Comparison of ENCODE assay signal across 10 mouse cellular contexts in genomic region chr14:48664841-48665815, GRCm38 (mm10). TPM values are rescaled to one million over a fixed set of nuclear protein-coding genes. Genes with fewer than 3 reads are reported as not detected.
A peak's percentile ranks its signal among the peaks of the same experiment; 100 is the strongest.
DNase-seq lines count a peak whose midpoint lies in the region; ATAC-seq and TF ChIP-seq lines count a peak whose summit lies in the region.
"Had no signal": no experiment of that assay in that cellular context is flagged by ENCODE, and none has a peak within 500 bp of the region (broad histone marks: within the 10 kb centered on the region; RNA-seq: fewer than 3 reads in every experiment).

No protein-coding gene starts in this region.

- no peak overlapping the region for H3K9ac ChIP-seq in heart, adult 2 months (ENCODE audit: low read depth, low read length)
- H3K9ac ChIP-seq in forebrain, postnatal 0 days: no peak overlapping the region
- H3K9ac ChIP-seq in limb, embryonic 14.5 days (ENCODE audit: low read depth, low read length, severe bottlenecking): no peak overlapping the region

- H3K27ac ChIP-seq in heart, adult 2 months: no peak overlapping the region
- H3K27ac ChIP-seq in forebrain, postnatal 0 days (ENCODE audit: low read depth, low read length): no peak overlapping the region
- no peak overlapping the region for H3K27ac ChIP-seq in limb, embryonic 14.5 days (replicated peaks; ENCODE audit: low read depth, low read length)

- peaks cover 38% of the 10 kb centered on the region for H3K27me3 ChIP-seq in heart, adult 2 months (ENCODE audit: control insufficient read depth, insufficient read depth, low read length)
- peaks cover 60% of the 10 kb centered on the region for H3K27me3 ChIP-seq in forebrain, postnatal 0 days (ENCODE audit: insufficient read depth, low read length)
- H3K27me3 ChIP-seq in limb, embryonic 14.5 days (ENCODE audit: control insufficient read depth, insufficient read depth, low read length): peaks cover 98% of the 10 kb centered on the region

- no peak for TF ChIP-seq EP300 in heart, adult 2 months (IDR thresholded peaks at IDR 0.05; ENCODE audit: insufficient read depth, low read depth, low read length)

- no peak for ATAC-seq in forebrain, postnatal 0 days
- no peak for ATAC-seq in limb, embryonic 14.5 days (ENCODE audit: low FRiP score, low read depth)

- peak overlapping the region; percentile 6; the same call in 1 of the 2 replicates for H3K4me2 ChIP-seq in forebrain, postnatal 0 days (ENCODE audit: low read depth)
- H3K4me2 ChIP-seq in limb, embryonic 14.5 days (replicated peaks; ENCODE audit: low read depth, low read length, severe bottlenecking): no peak overlapping the region

- H3K36me3 ChIP-seq in heart, adult 2 months (ENCODE audit: control insufficient read depth, insufficient read depth, low read length): no peaks in the 10 kb centered on the region
- H3K36me3 ChIP-seq in forebrain, postnatal 0 days (ENCODE audit: insufficient read depth): no peaks in the 10 kb centered on the region
- H3K36me3 ChIP-seq in limb, embryonic 14.5 days (ENCODE audit: control insufficient read depth, insufficient read depth, low read length): no peaks in the 10 kb centered on the region
- H3K36me3 ChIP-seq: G1E had no signal

- peak; percentile 27 to 53 for DNase-seq in heart, adult 2 months
- DNase-seq in heart, postnatal 25 days (ENCODE audit: low spot score): no peak
- peak; percentile 80 for DNase-seq in brain, embryonic 14.5 days (ENCODE audit: low read depth)
- peak; percentile 64 for DNase-seq in forebrain, postnatal 0 days
- no peak for DNase-seq in limb, embryonic 14.5 days (ENCODE audit: low spot score)
- no peak for DNase-seq in layer of hippocampus, postnatal 10 days (ENCODE audit: low spot score in 2 of 2)
- DNase-seq in natural killer cell, adult 2 months (ENCODE audit: low spot score in 2 of 2): no peak
- DNase-seq in T-cell, adult 2 months (ENCODE audit: low spot score): no peak

- H3K9me3 ChIP-seq in forebrain, postnatal 0 days (ENCODE audit: low read length): no peaks in the 10 kb centered on the region
- H3K9me3 ChIP-seq in limb, embryonic 14.5 days (ENCODE audit: control insufficient read depth, low read length): no peaks in the 10 kb centered on the region
- H3K9me3 ChIP-seq: G1E had no signal

- no peaks in the 10 kb centered on the region for H3K79me2 ChIP-seq in heart, adult 2 months (replicated peaks; ENCODE audit: control insufficient read depth, insufficient read depth, low read length)

- no peak for TF ChIP-seq CTCF in heart, adult 2 months (IDR thresholded peaks at IDR 0.05)
- no peak for TF ChIP-seq CTCF in brain, embryonic 14.5 days (IDR thresholded peaks at IDR 0.05; ENCODE audit: borderline replicate concordance, extremely low read depth, insufficient read depth, insufficient read length)
- TF ChIP-seq CTCF in forebrain, postnatal 0 days (IDR thresholded peaks at IDR 0.05; ENCODE audit: low read depth): no peak

- TF ChIP-seq POLR2A in heart, adult 2 months (IDR thresholded peaks at IDR 0.05; ENCODE audit: insufficient read depth, low read depth, low read length): no peak
- no peak for TF ChIP-seq POLR2A in brain, embryonic 14.5 days (IDR thresholded peaks at IDR 0.05; ENCODE audit: borderline replicate concordance, extremely low read depth, insufficient read depth, insufficient read length, poor library complexity, severe bottlenecking)
- no peak for TF ChIP-seq POLR2A in limb, embryonic 14.5 days (IDR thresholded peaks at IDR 0.05; ENCODE audit: borderline replicate concordance, extremely low read depth, insufficient read depth, insufficient read length)

- H3K4me3 ChIP-seq in heart, adult 2 months: peak overlapping the region; percentile 22
- H3K4me3 ChIP-seq in forebrain, postnatal 0 days (ENCODE audit: low read depth, low read length): peak overlapping the region; percentile 16; the same call in 1 of the 2 replicates
- peak overlapping the region; percentile 9 for H3K4me3 ChIP-seq in limb, embryonic 14.5 days (replicated peaks; ENCODE audit: low read length)

- intact Hi-C loops in heart, adult 2 months (cut with DNase I): no loop called here
- intact Hi-C loops in heart, postnatal 25 days (cut with DNase I): no loop called here

- no peaks in the 10 kb centered on the region for H3K4me1 ChIP-seq in heart, adult 2 months (ENCODE audit: control insufficient read depth, insufficient read depth, low read length)
- no peaks in the 10 kb centered on the region for H3K4me1 ChIP-seq in forebrain, postnatal 0 days (ENCODE audit: insufficient read depth)
- peaks cover 8% of the 10 kb centered on the region; the same call in 1 of the 2 replicates for H3K4me1 ChIP-seq in limb, embryonic 14.5 days (ENCODE audit: control insufficient read depth, insufficient read depth, low read length)

- WGBS in heart, adult 2 months: 4% methylated on average over 50 of the region's 50 CpGs
- WGBS in forebrain, postnatal 0 days: under 1% methylated on average over 50 of the region's 50 CpGs
- WGBS in limb, embryonic 14.5 days: under 1% methylated on average over 50 of the region's 50 CpGs

RNA-seq across cellular contexts. Expression of gene Otx2, which starts 8.5 kb away (rescaled TPM):
- total RNA-seq in heart, adult 2 months (2021): not detected
- not detected in 2 replicates for polyA plus RNA-seq in heart, adult 2 months (2012; rRNA removed)
- total RNA-seq in heart, postnatal 25 days (2021): not detected
- 44.7 and 65.6 TPM in 2 replicates for polyA plus RNA-seq in brain, embryonic 14.5 days (2012; rRNA removed)
- total RNA-seq in forebrain, postnatal 0 days (2014; rRNA removed): 11.6 and 15.0 TPM in 2 replicates
- polyA plus RNA-seq in forebrain, postnatal 0 days (2015; fragmentation: Nextera tagmentation; extraction: Ambion mirVana): 7.2 and 12.9 TPM in 2 replicates
- polyA plus RNA-seq in limb, embryonic 14.5 days (2012; rRNA removed): 0.04 TPM in 2 replicates
- not detected in 2 replicates for polyA plus RNA-seq in limb, embryonic 14.5 days (2014; fragmentation: Nextera tagmentation; extraction: Ambion mirVana)
- 1 to 10 TPM in 1 of 2 experiments, under 1 TPM in 1; 0.74 to 3.1 TPM for total RNA-seq in layer of hippocampus, postnatal 10 days (2021)
- total RNA-seq: heart, postnatal 10 days had no signal
- polyA plus RNA-seq: G1E had no signal

Comparison
In these comparisons a context has a peak if more than half of its experiments do, and no peak if none do; other contexts are left out.
1. DNase-seq: peak in heart, adult 2 months (2 of 2), brain, embryonic 14.5 days (single experiment) and forebrain, postnatal 0 days (single experiment); none in heart, postnatal 25 days (single experiment), limb, embryonic 14.5 days (single experiment), layer of hippocampus, postnatal 10 days (0 of 2), natural killer cell, adult 2 months (0 of 2) and T-cell, adult 2 months (single experiment).
2. Peak in every context shown above with its lines, with median percentiles within 50 percentile points of each other: H3K4me3 ChIP-seq.